Mouse (Mus musculus) macrophage (primary cell): ENCODE data around the gene Phf21a. TPM values are rescaled to one million over a fixed set of nuclear protein-coding genes. Genes with fewer than 3 reads are reported as not detected.
"Not testable (repeated sequence)": the region's sequence is repeated elsewhere in the genome, so short reads cannot be mapped to it uniquely, and the experiment has no call there.

ENCODE experiments used
- H3K27ac ChIP-seq: fragments of 350-480 bp; formaldehyde crosslinking; 2 replicates; pipeline ENCODE4 v1.9.0; 2021
- H3K36me3 ChIP-seq: fragments of 350-480 bp; formaldehyde crosslinking; 2 replicates; pipeline ENCODE4 v1.9.0; 2021; ENCODE audit errors: inconsistent target
- H3K4me3 ChIP-seq: fragments of 350-480 bp; formaldehyde crosslinking; 2 replicates; pipeline ENCODE4 v1.9.0; 2021; ENCODE audit errors: inconsistent target
- H3K79me2 ChIP-seq: fragments of 350-480 bp; formaldehyde crosslinking; 2 replicates; pipeline ENCODE4 v1.9.0; 2021; ENCODE audit errors: inconsistent target
- WGBS: methylation state at CpG from one replicate; pipeline ENCODE4 v1.1.7; 2026; ENCODE audit warnings: inconsistent platforms; ENCODE audit not compliant: missing documents; 5-methylcytosine and 5-hydroxymethylcytosine counted together
- polyA plus RNA-seq: library from polyadenylated mRNA; stranded (reverse); fragments of 250-400 nt; gene quantifications from 3 replicates; pipeline ENCODE4 v1.2.4, GENCODE M21; 2018; ENCODE audit warnings: inconsistent platforms

Phf21a gene
- polyA plus RNA-seq, 1 experiment from 2014 or later = 55.5 TPM

DNA sequence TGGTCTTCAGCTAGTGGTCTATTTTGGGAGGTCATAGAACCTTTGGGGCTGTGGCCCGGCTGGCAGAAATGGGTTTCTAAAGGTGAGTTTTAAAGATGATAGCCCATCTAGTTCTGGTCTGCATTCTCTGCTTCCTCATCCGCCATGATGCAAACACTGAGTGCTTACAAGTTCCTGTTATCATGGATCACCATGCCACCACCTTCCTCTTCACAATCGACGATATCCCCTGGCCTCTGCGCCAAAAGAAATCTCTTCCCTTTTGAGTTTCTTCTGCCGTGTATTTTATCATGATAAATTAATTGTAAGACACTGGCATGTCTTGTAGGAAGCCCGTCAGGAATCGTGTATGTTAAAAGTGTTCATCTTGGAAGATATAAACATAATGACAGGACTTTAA is 32.4 kb downstream of the Phf21a start:
- no peak overlapping the region for H3K4me3 ChIP-seq
- no peak overlapping the region for H3K27ac ChIP-seq
- H3K36me3 ChIP-seq = no peaks in the 10 kb centered on the region
- 72% methylated on average over 8 of the region's 8 CpGs for WGBS
- no peaks in the 10 kb centered on the region for H3K79me2 ChIP-seq

DNA sequence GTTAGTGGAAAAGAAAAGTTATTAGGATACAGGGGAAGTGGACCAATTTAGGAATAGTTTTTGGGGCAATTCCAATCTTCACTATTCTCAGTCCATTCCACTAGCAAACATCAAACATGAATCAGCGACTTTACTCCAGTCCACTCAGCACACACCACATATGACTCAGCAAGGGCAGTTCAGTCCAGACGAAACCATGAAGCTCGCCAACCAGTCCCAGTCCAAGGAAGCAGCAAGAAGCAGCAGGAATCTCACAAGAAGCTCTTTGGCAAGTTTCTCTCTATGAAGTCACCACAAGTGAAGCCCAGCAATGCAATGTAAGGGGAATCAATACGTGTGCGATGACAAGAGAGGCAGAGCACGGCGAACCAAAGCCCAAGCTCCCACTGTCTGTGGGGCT is 37.2 kb downstream of the Phf21a start:
- Histone ChIP-seq H3K79me2 (no peaks in the 10 kb centered on the region), H3K36me3 (no peaks in the 10 kb centered on the region), H3K27ac (no peak overlapping the region), H3K4me3 (no peak overlapping the region)
- WGBS = 99% methylated on average over 7 of the region's 7 CpGs

DNA sequence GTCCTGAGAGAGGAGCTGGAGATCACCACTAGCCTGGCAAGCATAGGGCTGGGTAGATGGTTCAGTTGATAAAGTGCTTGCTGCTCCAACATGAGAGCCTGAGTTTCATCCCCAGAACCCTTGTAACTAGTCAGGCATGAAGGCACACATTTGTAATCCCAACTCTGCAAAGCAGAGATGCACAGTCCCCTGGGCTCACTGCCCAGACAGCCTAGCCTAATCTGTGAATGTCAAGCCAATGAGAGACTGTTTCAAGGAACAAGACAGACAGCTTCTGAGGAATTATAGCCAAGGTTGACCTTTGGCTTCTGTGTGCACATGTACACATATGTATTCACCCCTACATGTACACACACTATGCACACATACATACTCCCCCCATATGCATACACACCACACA is 45.8 kb downstream of the Phf21a start:
- H3K4me3 ChIP-seq = no peak overlapping the region
- no peak overlapping the region for H3K27ac ChIP-seq
- H3K79me2 ChIP-seq = no peaks in the 10 kb centered on the region
- H3K36me3 ChIP-seq = no peaks in the 10 kb centered on the region

DNA sequence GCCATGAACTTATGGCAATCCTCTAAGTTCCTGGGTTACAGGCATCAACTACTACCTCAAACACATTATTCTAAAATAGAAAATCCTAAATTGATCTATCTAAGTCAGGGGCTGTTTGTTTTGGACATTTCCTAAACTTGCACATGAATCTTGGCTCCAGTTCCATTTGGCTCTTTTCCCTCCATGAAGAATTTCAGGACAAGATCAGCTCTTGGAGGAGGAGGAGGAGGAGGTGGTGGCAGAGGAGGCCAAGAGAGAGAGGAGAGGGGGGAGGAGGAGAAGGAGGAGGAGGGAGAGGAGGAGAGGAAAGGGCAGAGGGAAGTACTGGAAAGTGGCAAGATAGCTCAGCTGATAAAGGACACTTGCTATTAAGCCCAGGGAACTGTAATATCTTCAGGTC is 46.4 kb downstream of the Phf21a start:
- Histone ChIP-seq H3K36me3 (no peaks in the 10 kb centered on the region), H3K79me2 (no peaks in the 10 kb centered on the region)

DNA sequence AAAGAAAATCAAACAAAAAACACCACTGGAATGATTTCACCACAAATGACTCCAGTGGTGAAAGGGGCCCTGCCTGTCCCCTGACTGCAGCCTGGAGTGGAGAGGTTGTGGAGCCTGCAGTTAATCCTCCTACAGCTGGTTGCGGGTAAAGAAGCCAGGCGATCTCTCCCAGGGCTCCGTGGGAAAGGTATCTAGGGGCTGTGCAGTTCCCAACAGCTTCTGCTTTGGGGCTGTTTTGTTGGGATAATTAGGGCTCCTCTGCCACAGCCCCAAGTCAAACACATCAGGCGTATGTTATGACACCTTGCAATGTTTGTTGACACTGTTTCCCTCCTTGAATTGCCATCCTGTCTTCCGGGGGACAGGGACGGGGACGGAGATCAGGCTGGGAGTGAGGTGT is 47.5 kb downstream of the Phf21a start:
- no peak overlapping the region for H3K4me3 ChIP-seq
- H3K27ac ChIP-seq = no peak overlapping the region
- WGBS = 87% methylated on average over 7 of the region's 7 CpGs

More for the DNA sequence above, 46.4 kb downstream of the Phf21a start:
- no peak overlapping the region for H3K4me3 ChIP-seq
- H3K27ac ChIP-seq = no peak overlapping the region

DNA sequence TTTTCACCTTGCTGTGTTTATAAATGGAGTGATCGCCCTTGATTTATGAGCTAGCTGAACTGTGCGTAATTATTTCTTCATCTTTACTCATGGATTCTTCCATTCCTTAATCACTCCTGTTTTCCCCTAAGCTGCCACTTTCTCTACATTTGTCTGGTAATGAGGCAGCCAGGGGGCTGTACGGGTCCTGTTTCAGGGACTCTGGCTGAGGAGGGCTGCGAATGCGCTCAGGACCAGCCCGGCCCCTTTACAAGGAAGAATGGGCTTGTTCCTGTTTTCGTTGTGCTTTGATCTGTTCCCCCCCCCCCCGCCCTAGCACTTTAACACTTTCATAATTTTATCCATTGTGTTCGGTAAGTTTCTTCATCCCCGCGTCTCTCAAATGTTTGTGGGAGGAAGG is 48.2 kb downstream of the Phf21a start:
- no peak overlapping the region for H3K4me3 ChIP-seq
- H3K27ac ChIP-seq = no peak overlapping the region
- 5% methylated on average over 11 of the region's 11 CpGs for WGBS
- H3K36me3 ChIP-seq = no peaks in the 10 kb centered on the region
- H3K79me2 ChIP-seq = no peaks in the 10 kb centered on the region

More for the DNA sequence above, 47.5 kb downstream of the Phf21a start:
- Histone ChIP-seq H3K79me2 (no peaks in the 10 kb centered on the region), H3K36me3 (no peaks in the 10 kb centered on the region)

DNA sequence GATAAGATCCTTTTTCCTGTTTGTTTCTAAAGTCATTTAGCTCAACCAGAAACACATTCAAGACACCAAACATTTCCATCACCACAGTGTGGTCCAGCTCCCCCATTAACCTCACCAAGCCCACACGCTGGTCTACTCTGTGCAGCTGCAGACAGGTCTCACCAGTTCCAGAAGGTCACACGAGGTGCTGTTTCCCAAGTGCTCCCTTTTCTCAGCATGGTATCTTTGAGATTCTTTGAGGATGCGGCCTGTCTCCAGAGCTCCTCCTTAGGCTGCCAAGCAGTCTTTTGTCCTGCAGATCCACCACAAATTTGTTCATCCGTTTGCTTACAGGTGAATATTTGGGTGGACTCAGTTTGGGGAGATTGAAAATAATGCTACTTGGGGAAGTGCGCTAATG is 51.0 kb downstream of the Phf21a start:
- no peaks in the 10 kb centered on the region for H3K79me2 ChIP-seq
- no peak overlapping the region for H3K27ac ChIP-seq
- WGBS = 80% methylated on average over 5 of the region's 5 CpGs
- H3K36me3 ChIP-seq = no peaks in the 10 kb centered on the region
- H3K4me3 ChIP-seq = no peak overlapping the region

DNA sequence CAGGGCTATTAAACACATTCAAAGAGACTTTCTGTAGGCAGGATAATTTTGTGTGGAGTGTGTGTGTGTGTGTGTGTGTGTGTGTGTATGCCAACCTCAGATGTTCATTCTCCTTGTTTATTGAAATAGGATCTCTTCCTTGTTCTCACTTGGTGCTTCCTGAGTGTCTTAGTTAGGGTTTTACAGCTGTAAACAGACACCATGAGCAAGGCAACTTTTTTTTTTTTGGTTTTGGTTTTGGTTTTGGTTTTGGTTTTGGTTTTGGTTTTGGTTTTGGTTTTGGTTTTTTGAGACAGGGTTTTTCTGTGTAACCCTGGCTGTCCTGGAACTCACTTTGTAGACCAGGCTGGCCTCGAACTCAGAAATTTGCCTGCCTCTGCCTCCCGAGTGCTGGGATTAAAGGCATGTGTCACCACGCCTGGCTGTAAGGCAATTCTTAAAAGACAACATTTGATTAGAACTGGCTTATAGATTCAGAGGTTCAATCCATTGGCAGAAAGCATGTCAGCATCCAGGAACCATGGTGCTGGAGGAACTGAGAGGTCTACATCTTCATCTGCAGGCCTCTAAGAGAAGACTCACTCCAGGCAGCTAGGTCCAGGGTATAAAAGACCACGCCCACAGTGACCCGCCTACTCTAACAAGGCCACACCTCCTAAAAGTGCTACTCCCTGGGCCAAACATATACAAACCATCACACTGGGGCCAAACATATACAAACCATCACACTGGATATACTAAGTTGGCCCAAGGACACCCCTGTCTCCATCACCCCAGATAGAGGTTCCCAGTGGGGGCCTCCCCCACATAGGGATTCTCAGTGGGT is 55.2 kb downstream of the Phf21a start:
- H3K4me3 ChIP-seq, H3K36me3 ChIP-seq, H3K79me2 ChIP-seq, H3K27ac ChIP-seq: not testable (repeated sequence)
- WGBS = 100% methylated on average over 5 of the region's 5 CpGs

DNA sequence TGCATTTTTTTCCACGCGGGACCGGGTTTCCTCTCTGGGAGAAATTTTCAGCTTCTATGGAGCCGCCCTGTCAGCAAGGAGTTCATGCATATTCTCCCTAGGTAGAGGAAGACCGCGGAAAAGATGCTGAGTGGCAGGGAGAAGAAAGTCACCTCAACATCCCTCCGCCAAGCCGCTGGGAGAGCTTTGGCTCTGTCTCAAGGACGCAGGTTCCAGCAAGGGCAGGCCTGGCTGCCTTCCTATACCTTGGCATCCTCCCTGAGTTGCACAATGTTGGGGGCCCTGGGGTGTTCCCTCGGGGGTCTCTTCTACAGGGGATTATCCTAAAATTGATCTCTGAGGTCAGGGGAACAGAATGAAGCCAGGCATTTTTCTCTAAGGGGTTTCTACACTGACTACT is 71.4 kb downstream of the Phf21a start:
- H3K36me3 ChIP-seq = no peaks in the 10 kb centered on the region
- WGBS = 83% methylated on average over 10 of the region's 10 CpGs
- no peak overlapping the region for H3K27ac ChIP-seq
- H3K79me2 ChIP-seq = no peaks in the 10 kb centered on the region
- no peak overlapping the region for H3K4me3 ChIP-seq

DNA sequence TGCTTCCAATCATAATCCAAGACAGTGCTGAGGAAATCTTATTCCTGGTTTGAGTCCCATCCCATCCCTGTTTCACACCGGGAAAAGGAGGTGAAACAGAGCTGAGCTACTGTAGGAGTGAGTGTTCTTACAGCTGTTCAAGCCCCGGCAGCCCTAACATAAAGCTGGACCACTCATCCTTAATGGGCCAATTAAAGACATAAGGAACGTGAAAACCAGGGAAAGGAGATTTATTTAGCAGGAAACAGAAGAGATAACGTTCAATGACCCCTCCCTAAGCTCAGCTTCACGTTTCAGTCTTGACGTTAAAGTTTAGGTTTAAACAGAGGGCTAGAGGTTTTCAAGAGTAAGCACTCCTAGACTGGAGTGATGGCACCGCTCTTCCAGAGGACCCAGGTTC is 74.0 kb downstream of the Phf21a start:
- 62% methylated on average over 7 of the region's 7 CpGs for WGBS
- Histone ChIP-seq H3K4me3 (no peak overlapping the region), H3K36me3 (no peaks in the 10 kb centered on the region), H3K27ac (no peak overlapping the region), H3K79me2 (no peaks in the 10 kb centered on the region)

DNA sequence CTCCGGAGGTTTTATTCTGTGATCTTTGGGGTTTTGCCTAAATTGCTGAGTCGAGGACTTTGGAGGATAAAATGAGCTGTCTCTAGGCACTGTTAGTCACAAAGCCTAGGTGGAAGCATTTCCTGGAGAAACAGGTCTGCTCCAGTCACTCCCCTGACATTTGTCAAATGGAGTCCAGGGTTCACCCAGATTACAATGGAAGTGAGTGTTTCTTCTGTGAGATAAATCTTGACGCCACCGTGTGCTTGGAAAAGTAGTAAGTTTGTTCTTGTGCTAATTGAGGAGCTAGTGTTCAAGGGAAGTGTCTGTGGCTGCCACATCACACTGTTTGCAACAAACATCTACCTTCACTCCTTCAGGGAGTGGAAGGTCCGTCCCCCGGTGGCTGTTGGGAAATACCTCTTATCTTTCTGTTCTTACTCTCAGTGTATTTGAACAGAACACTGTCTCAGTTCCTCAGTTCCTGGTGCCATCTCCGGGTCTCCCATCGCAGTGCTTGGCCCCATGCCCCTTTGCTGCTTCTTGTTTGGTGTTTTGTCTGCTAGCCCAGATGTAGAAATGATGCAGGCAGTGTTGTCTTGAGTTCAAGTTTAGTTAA is 78.2 kb downstream of the Phf21a start:
- H3K4me3 ChIP-seq = no peak overlapping the region
- H3K79me2 ChIP-seq = no peaks in the 10 kb centered on the region
- H3K36me3 ChIP-seq = no peaks in the 10 kb centered on the region
- H3K27ac ChIP-seq = no peak overlapping the region
- 71% methylated on average over 8 of the region's 8 CpGs for WGBS

DNA sequence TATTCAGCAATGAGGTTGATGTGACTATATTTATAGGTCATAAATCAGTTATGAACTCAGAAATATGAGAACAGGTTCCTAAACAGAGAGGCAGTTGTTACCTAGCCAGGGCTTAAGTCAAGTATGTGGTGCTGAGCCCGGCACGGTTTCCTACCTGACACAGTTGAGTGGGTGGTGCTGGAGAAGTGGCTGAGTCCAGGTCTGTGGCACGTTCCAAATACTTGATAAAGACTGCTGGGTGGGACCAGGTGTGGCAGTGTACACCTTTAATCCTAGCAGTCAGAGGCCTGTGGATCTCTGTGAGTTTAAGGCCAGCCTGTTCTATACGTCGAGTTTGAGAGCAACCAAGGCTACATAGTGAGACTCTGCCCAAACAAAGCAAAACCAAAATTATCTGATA is 79.4 kb downstream of the Phf21a start:
- Histone ChIP-seq H3K79me2 (no peaks in the 10 kb centered on the region), H3K4me3 (no peak overlapping the region), H3K36me3 (no peaks in the 10 kb centered on the region), H3K27ac (no peak overlapping the region)
- 98% methylated on average over 5 of the region's 5 CpGs for WGBS

DNA sequence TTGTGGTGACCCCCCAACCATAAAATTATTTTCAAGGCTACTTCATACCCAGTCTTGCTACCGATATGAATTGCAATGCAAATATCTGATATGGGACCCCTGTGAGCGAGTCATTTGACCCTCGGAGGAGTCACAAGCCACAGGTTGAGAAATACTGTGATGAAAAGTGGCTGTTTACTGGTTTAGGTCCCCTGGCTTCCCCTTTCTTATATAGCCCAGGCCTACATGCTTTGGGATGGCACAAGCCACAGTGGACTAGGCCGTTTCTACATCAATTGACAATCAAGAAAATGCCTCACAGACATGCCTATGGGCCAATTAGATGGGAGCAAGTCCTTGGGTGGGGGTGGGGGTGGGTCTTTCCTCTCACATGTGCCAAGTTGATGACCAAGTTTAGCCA is 80.3 kb downstream of the Phf21a start:
- whole genome bisulfite sequencing = 27% methylated on average over 4 of the region's 4 CpGs
- Histone ChIP-seq H3K79me2 (no peaks in the 10 kb centered on the region), H3K27ac (no peak overlapping the region), H3K36me3 (no peaks in the 10 kb centered on the region), H3K4me3 (no peak overlapping the region)

DNA sequence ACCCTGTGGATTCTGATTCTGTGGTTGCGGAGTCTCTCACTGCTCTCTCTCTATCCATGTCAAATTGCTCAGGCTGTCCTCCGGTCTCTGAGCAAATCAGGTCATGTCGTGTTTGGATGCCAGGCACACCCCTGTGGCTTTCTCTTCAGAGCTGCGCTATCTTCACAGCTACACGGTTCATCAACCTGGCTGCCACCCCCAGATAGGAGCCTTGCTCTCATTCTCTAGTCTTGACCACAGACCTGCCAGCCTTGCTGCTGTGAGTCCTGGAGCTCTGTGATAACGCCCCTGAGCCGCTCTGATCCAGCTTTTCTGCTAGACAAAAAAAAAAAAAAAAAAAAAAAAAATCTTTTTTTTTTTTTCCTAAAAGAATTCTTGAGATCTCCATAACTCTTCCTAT is 81.3 kb downstream of the Phf21a start:
- H3K79me2 ChIP-seq = no peaks in the 10 kb centered on the region
- WGBS = 95% methylated on average over 7 of the region's 7 CpGs

DNA sequence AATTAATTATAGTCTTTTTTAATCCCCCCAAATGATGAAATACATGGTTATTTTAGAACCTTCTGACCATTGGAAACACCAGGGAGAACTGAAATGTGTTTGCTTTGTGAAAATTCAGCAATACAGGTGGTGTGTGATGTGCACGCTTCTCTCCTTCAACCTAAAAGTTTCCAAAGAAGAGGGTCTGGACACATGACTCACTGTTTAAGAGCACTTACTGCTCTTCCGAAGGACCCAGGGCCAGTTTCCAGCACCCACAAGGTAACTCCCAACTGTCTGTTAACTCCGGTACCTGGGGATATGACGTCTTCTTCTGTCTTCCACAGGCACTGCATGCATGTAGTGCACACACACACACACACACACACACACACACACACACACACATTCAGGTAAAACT is 82.1 kb downstream of the Phf21a start:
- no peaks in the 10 kb centered on the region for H3K36me3 ChIP-seq
- WGBS = 100% methylated on average over 3 of the region's 4 CpGs

More for the DNA sequence above, 81.3 kb downstream of the Phf21a start:
- Histone ChIP-seq H3K4me3 (no peak overlapping the region), H3K36me3 (no peaks in the 10 kb centered on the region), H3K27ac (no peak overlapping the region)

DNA sequence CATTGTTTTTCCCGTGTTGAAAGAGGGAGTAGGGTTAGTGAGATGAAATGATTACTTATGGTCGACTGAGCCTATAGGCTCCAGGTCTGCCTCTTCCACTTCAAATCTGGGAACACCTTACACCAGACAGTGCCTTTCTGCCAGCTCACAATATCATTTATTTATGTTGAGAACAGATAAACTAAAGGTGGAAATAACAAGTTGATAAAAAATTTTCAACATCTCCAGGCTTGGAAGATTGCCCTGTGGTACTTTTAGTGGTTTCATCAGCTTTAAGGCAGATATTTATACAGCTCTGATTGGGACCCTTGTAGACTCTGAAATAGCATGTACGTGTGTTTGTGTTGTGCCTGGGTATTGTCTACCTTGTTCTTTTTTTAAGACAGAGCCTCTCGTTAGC is 83.4 kb downstream of the Phf21a start:
- Histone ChIP-seq H3K36me3 (no peaks in the 10 kb centered on the region), H3K4me3 (no peak overlapping the region), H3K27ac (no peak overlapping the region), H3K79me2 (no peaks in the 10 kb centered on the region)
- WGBS = 70% methylated on average over 4 of the region's 4 CpGs

More for the DNA sequence above, 82.1 kb downstream of the Phf21a start:
- Histone ChIP-seq H3K79me2 (no peaks in the 10 kb centered on the region), H3K27ac (no peak overlapping the region), H3K4me3 (no peak overlapping the region)
